Mouse (Mus musculus) lung, embryonic 14.5 days (tissue): ENCODE results near the gene Ell2. TPM values are rescaled to one million over a fixed set of nuclear protein-coding genes. Genes with fewer than 3 reads are reported as not detected.

Experiments
- ATAC-seq: fragments of 200-750 bp; cut with Nextera tagmentation; 2 replicates; pipeline ENCODE4 v1.8.0; 2017; ENCODE audit warnings: mild to moderate bottlenecking, moderate TSS enrichment, moderate library complexity; ENCODE audit not compliant: insufficient read depth
- DNase-seq: peaks from one replicate; pipeline ENCODE4 v3.0.0-alpha.2; 2015
- H3K27ac ChIP-seq: fragments of 300-500 bp; sonication (generic); 2 replicates; pipeline ENCODE4 v1.5.1; 2014; ENCODE audit warnings: low read depth, mild to moderate bottlenecking, moderate library complexity
- H3K27me3 ChIP-seq: fragments of 300-500 bp; sonication (generic); 2 replicates; pipeline ENCODE4 v1.6.1; 2014; ENCODE audit warnings: low read length, control low read depth; ENCODE audit not compliant: insufficient read depth
- H3K36me3 ChIP-seq: fragments of 300-500 bp; sonication (generic); 2 replicates; pipeline ENCODE4 v1.6.1; 2014; ENCODE audit warnings: control low read depth; ENCODE audit not compliant: insufficient read depth
- H3K4me1 ChIP-seq: fragments of 300-500 bp; sonication (generic); 2 replicates; pipeline ENCODE4 v1.6.1; 2014; ENCODE audit warnings: antibody characterized with exemption, control low read depth; ENCODE audit not compliant: insufficient read depth
- H3K4me2 ChIP-seq: fragments of 300-500 bp; sonication (generic); 2 replicates; pipeline ENCODE4 v1.6.1; 2014; ENCODE audit warnings: mild to moderate bottlenecking
- H3K4me3 ChIP-seq: fragments of 300-500 bp; sonication (generic); 2 replicates; pipeline ENCODE4 v1.5.1; 2014; ENCODE audit warnings: low read depth, low read length
- H3K9ac ChIP-seq: fragments of 300-500 bp; sonication (generic); 2 replicates; pipeline ENCODE4 v1.6.1; 2014
- H3K9me3 ChIP-seq: fragments of 300-500 bp; sonication (generic); 2 replicates; pipeline ENCODE4 v1.6.1; 2016; ENCODE audit warnings: low read depth, low read length, control low read depth
- CTCF ChIP-seq: IDR thresholded peaks from 2 replicates; pipeline ENCODE4 v1.5.1; 2016; ENCODE audit warnings: antibody characterized with exemption, low read depth
- WGBS: fragments of 180-500 bp; shearing (Covaris S2); extraction: QIAGEN DNeasy Blood & Tissue Kit; methylation state at CpG from one replicate; pipeline ENCODE4 v1.1.7; 2014; 5-methylcytosine and 5-hydroxymethylcytosine counted together
- polyA plus RNA-seq: library from polyadenylated mRNA; unstranded; fragments of >200 nt; fragmentation: Nextera tagmentation; extraction: Ambion mirVana; gene quantifications from 2 replicates; pipeline ENCODE4 v1.2.1, GENCODE M21; 2014

The Ell2 gene
- polyA plus RNA-seq, 1 experiment from 2014 or later, result 3.7 TPM

DNA sequence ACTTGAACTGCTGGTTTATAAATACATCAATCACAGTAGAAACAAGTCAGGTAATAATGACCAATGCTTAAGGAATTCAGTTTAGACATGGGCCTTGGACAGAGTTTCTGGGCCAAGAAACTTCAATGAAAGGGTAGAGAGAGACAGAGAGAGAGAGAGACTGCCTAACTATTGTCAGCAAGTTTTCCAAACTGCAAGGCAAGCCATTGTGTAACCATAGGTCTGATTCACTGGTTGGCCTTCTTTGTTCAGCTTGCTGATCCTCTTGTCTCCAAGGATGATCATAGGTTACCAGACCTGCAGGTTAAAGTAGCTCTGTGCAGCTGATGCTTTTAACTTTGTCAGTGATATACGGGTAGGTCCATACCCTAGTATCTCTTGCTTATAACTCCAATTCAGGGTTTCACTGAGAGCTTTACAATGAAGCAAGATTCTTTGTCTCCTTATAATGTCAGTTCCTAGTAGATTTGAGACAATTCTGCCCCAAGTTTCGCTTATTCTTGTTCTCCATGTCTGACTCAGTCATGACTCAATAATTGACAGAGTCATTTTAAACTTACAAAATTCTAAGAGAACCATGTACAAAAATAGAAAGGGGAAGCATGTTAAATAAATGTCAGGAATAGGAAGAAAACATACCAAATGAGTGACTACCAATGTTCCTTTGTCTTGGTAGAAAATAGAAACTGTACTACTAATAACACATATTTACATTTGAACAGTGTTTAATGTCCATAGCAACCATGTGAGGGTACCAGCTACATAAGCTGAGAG, 82.7 kb downstream of the Ell2 start:
- no peak overlapping the region for H3K27ac ChIP-seq
- 84% methylated on average over 2 of the region's 2 CpGs for WGBS
- H3K4me1 ChIP-seq, result no peaks in the 10 kb centered on the region
- H3K9me3 ChIP-seq, result no peaks in the 10 kb centered on the region
- no peak for DNase-seq
- no peak overlapping the region for H3K9ac ChIP-seq
- no peak for ATAC-seq
- no peak overlapping the region for H3K4me2 ChIP-seq
- no peaks in the 10 kb centered on the region for H3K27me3 ChIP-seq
- TF ChIP-seq CTCF, result no peak
- H3K36me3 ChIP-seq, result no peaks in the 10 kb centered on the region
- H3K4me3 ChIP-seq, result no peak overlapping the region

DNA sequence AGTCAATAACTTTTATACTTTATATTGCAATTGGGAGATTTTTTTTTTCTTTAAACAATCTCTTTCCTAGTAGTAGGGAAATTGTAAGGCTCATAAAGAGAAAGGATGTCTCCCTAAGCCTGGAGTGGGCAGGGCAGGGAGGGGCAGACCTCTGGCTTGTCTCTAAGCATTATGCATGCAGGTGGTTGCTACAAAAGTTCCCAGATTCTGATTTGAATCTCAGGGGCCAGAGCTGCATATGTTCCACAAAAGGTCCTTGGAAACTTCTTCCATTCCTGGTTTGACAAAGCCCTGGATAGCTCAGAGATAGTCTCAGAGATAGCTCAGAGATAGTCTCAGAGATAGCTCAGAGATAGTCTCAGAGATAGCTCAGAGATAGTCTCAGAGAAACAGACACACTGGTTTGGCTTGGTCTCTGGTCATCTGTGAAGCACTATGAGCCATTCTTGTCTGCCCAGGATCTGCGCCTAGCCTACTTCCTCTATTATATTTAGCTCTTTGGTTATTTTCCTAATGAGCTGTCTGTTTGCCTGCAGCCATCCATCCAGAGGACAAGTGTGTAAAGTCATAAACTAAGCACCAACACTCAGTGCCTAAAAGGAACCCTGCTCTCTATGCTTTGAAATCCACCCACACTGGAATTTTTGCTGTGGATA, 84.1 kb downstream of the Ell2 start:
- ATAC-seq (no peak), DNase-seq (no peak)
- Histone ChIP-seq H3K4me3 (no peak overlapping the region), H3K27ac (no peak overlapping the region), H3K27me3 (no peaks in the 10 kb centered on the region), H3K36me3 (no peaks in the 10 kb centered on the region), H3K9me3 (no peaks in the 10 kb centered on the region), H3K9ac (no peak overlapping the region), H3K4me2 (no peak overlapping the region), H3K4me1 (no peaks in the 10 kb centered on the region)
- no peak for TF ChIP-seq CTCF
- 49% methylated on average over 1 of the region's 1 CpGs for WGBS

DNA sequence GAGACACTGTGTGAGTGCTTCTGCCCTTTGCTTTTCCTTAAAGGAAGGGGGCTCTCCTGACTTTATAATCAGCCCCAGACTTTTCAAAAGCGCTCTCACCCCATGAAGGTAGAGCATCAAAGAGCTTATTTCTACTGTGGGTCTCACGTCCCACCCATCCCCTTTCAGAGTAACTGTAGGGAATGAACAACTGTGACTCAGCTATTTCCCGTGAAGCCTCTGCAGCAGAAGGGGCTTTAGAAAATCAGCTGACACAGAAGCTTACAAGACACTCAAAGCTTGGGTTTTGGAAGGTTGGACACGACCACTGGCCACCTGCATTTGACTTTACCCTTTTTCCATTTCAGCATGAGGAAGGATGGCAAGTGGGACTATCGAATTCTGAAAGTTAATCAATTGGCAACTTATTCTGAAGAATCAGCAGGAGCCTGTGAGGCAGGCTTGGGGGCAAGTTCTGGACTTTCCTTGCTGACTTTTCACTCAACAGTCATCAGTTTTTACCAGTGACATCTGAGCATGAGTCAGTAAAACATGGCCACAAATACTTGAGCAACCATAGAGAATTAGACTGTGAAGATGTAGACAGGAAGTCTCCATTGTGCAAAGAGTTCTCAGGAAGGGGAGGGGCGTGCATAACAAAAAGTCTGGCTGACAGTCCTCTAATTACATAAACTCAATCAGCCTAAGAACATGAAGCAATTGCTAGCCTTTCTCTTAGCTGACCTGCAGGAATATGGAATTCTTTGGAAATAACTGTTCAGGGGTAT, 87.5 kb downstream of the Ell2 start:
- Histone ChIP-seq H3K27ac (no peak overlapping the region), H3K4me3 (no peak overlapping the region), H3K9ac (no peak overlapping the region), H3K36me3 (no peaks in the 10 kb centered on the region), H3K27me3 (no peaks in the 10 kb centered on the region), H3K4me1 (no peaks in the 10 kb centered on the region), H3K9me3 (no peaks in the 10 kb centered on the region), H3K4me2 (no peak overlapping the region)
- no peak for TF ChIP-seq CTCF
- ATAC-seq (no peak), DNase-seq (no peak)
- 60% methylated on average over 6 of the region's 6 CpGs for WGBS

DNA sequence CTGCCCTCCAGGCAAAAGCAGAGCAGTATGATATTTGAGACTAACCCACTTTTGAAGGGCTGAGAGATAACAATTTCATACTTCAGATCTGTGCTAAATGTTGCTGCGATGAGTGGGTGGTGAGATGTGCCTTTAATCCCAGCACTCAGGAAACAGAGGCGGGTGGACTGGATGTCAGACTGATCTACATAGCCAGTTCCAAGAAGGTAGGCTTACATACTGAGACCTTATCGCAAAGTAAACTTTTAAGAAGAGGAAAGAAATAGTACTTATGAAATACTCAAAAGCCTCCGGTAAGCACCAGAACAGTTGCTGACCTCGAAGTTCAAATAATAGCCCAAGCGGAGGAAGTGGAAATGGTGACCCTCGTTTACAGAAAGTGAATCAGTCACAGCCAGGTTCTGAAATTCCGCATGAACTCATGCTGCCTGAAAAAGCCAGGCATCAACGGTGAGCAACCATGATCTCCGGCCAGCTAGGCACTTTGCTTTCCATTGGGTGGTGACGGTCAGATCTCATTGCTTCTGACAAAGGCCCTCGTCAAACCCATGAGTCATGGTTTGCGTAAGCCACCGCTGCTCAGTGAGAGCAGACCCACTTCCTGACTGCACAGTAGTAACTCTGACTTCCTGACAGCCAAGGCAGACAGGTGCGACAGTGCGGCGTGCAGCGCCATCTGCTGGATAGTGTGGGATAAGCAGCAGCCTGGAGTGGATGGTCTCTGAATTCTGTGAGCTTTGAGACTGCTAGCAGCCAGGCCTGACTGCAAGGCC, 91.0 kb downstream of the Ell2 start:
- ATAC-seq (peak; percentile 99), DNase-seq (peak; percentile 93)
- Histone ChIP-seq H3K9ac (no peak overlapping the region), H3K4me1 (no peaks in the 10 kb centered on the region), H3K9me3 (no peaks in the 10 kb centered on the region), H3K36me3 (no peaks in the 10 kb centered on the region), H3K4me2 (peak overlapping the region; percentile 57), H3K4me3 (peak overlapping the region; percentile 11; the same call in 1 of the 2 replicates), H3K27ac (0 out of 2 replicates have a peak overlapping the region, but pooled peaks have one; percentile 21), H3K27me3 (no peaks in the 10 kb centered on the region)
- TF ChIP-seq CTCF, result peak; percentile 100
- whole genome bisulfite sequencing, result 13% methylated on average over 18 of the region's 18 CpGs

DNA sequence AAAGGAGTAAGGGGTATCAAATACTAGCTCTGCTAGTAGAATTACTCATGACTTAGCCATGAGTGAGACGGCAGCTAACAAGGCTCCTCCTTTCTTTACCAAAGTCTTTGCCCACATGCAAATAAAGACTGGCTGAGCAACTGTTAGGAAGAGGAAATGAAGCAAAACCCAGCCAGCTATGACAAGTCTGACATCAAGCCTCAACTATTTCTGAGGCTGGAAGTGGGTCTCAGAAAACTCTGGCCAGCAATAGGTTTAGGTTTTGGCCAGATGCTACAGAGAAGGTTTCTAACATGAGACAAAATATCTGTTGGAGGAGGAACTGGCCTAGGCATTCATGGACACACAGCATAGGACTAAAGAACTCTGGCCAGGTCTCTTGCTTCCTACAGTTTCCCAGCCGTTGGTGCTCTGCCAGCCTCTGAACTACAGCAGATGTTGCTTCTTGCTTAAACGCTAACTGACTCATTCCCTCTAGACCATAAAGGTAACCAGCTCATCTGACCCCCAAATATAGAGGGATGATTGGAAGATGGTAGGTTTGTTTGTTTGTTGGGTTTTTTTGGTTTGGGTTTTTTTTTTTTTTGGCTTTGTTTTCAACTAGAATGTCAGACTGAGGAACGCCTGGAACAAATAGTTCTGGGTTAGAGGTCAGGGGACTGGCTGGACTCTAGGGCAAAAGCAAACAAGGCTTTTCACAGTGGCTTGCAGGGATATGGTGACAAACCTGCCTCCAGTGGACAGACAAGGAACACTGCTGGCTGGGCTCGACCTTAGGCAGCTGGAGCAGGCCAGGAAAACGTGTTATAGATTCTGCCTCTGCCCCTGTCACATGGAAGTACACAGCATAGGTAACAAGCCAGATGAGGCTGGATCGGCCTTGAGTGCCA, 92.1 kb downstream of the Ell2 start:
- ATAC-seq (no peak), DNase-seq (no peak)
- Histone ChIP-seq H3K36me3 (no peaks in the 10 kb centered on the region), H3K9ac (no peak overlapping the region), H3K27me3 (no peaks in the 10 kb centered on the region), H3K9me3 (no peaks in the 10 kb centered on the region), H3K4me3 (no peak overlapping the region), H3K4me1 (no peaks in the 10 kb centered on the region), H3K27ac (no peak overlapping the region), H3K4me2 (no peak overlapping the region)
- WGBS, result 55% methylated on average over 7 of the region's 7 CpGs
- TF ChIP-seq CTCF, result no peak

DNA sequence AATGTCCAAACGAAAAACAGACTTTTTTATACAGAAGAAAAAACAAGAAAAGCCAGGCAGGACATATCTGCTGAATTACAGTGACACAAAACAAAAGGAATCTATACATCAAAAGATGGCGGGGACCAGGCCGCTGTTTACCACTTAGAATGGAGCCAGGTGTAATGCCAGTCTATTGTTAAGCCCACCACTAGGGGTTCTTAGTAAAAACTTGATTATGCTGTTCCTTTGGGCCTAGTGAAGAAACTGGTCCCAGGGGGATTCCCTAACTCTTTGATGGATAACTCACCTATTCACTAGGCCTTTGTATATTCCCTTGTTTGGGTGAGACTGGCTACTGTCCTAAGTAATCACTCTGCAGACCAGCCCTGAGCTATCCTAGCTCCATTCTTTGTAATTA, 92.9 kb downstream of the Ell2 start:
- Histone ChIP-seq H3K4me2 (no peak overlapping the region), H3K4me3 (no peak overlapping the region), H3K4me1 (no peaks in the 10 kb centered on the region), H3K9me3 (no peaks in the 10 kb centered on the region), H3K27me3 (no peaks in the 10 kb centered on the region), H3K9ac (no peak overlapping the region), H3K27ac (no peak overlapping the region), H3K36me3 (no peaks in the 10 kb centered on the region)
- ATAC-seq, result no peak
- no peak for TF ChIP-seq CTCF
- no peak for DNase-seq
- 82% methylated on average over 3 of the region's 3 CpGs for WGBS
